Mouse (Mus musculus): Measurements from ENCODE around the gene Mr1.
A peak's percentile ranks its signal among the peaks of the same experiment; 100 is the strongest.

Gene Mr1

DNA sequence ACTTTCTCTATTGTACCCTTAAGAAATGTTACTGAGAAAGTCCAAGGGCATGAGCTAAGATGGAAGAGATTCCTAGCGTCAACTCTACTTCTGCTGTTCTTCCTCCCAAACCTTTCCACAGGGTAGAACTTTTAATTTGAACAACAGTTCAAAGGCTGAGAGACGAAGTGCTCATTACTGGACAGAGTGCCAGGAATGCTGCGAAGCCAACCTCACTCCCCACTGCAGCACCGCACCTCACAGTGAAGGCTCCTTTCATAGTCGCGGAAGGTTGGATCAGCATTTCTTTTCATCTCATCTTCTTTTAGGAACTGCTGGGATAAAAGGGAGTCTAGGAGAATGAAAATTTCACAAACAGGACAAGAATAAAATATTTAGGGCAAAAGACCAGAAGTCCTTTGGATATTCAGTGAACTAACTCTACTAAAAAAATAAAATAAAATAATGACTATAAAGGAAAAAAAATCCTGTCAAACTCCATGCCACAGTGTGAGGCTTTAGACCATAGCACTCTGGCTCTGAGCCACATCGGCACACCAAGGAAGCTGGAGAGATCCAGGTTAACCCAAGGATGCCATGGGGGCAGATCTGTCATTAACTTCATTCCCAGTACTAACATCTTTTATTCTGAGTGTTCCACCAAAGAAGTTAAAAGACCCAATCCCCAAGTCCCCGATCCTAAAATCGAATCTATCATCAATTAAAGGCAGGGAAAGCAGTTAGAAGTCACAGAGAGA lies 52.5 kb downstream of the Mr1 start:
- DNase-seq (ENCODE audit: low read depth, low spot score): no peak

DNA sequence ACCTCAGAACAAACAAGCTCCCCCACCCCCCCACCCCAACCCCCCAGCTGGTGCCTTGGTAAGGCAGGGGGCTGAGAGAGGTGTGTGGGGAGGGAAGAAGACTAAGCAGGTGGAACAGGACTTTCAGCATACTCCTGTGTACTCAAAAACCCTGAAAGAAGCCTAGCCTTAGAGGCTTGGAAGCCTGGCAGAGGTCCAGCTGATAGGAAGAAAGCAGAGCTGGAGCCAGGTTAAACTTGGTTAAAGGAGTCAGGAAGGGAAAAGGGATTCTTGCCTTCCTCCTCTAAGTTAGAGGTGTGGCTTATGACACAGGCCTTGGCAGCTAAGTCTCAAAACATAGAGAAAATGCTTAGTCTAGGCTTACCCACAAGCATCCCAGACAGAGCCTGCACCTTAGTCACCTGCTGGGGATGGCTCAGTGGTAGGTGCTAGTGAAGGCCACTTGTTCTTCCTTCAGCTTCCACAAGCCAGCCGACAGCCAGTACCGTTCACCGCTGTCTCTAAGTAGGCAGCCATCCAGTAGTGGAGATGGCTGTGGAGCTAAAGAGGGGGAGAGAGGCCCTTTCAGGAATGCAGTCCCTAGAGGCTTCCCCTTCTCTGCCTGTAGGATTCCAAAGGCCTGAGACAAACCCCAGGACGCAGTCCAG lies 53.3 kb downstream of the Mr1 start:
- DNase-seq (ENCODE audit: low read depth, low spot score): no peak

GRCm38 (mm10) chr1:155091842-155092800 lies 54.5 kb downstream of the Mr1 start:
- no peak for DNase-seq (ENCODE audit: low read depth, low spot score)

GRCm38 (mm10) chr1:155091374-155091841 lies 55.2 kb downstream of the Mr1 start:
- no peak for DNase-seq (ENCODE audit: low read depth, low spot score)

DNA sequence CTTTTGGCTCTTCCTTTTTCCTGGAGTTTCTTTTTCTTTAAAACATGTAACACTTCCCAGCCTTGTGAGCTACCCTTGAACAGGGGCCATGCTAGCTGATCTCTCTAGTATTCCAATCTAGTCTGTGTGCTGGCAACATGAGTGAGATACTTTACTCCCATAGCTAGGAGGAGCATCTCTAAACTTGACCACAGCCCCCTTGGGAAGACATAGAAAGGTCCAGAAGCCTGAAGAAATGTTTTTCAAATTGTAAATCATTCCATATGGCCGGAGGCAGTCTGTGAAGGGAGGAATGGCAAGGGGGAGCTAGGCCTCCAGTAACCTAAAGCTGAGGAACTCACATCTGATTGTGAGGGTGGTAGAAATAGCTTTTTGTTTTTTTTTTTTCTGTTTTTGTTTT lies 55.9 kb downstream of the Mr1 start:
- no peak for DNase-seq (ENCODE audit: low read depth, low spot score)

DNA sequence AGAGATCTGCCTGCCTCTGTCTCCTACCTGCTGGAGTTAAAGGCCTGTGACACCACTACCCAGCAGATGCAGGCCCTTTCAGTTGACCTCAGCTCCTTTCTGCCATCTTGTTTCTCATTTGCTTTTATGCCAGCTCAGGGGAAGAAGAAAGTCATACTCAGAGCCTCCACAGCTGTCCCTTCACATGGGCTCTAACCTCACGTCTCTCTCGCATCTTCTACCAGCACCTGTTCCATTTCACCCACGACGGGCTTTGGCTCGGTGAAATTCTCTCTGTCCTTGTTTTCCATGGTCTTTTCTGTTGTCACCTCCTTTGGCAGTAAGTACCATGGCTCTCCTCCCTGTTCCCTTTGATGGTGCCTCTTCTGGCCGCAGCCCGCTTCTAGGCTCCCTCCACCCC lies 56.3 kb downstream of the Mr1 start:
- DNase-seq (ENCODE audit: low read depth, low spot score): no peak

DNA sequence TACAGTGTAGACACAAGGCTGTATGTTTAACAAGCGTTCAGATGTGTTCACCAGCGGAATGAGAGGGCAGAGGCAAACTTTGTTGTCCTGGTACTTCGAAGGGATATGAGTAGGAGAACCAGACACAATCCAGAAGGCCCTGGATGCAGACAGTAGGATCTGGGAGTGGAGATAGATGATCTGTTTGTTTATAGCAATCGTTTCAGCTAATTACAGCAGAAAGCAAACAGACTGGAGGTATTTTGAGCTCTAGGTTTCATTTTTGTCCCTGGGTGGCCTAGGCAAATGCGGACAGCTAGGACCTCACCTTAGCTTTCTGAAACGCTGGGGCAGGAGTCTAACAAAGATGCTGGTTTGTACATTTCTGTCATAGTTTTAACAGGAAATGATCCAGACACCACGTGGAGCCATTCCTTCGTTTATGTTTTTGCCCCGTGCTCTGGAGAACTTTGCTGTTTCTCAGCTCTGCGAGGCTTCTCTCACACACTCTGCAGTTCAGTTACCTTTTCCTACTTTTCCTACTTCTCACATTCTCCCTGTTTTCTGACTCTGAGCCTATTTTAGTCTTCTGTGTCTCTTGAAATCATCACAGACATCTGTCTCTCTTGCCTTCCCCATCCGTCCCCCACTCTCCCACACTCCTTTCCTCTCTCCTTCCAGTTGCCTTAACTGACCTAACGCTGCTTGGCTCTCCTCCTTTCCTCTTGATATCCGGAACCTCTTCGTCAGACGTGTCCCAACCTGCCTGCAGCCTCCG lies 57.6 kb downstream of the Mr1 start:
- no peak for DNase-seq (ENCODE audit: low read depth, low spot score)

DNA sequence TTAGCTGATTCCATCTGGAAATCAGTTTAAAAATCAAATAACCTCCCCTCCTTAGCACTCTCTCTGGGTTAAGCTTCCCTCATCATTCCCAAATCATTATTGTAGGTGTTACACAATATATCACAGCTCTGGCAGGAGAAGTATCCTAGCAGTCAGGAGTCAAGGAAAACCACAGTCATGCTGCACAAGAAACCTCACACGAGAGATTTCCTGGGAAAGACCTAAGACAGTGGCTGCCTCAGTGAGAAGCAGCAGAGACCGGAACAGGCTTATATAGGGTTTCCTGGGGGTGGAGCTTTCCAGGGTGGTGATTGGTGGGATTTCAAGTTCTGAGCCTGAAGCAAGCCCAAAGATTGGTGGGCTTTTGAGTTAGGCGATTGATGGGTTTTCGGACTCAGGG lies 58.6 kb downstream of the Mr1 start:
- no peak for DNase-seq (ENCODE audit: low read depth, low spot score)

GRCm38 (mm10) chr1:155086893-155087292 lies 59.7 kb downstream of the Mr1 start:
- no peak for DNase-seq (ENCODE audit: low read depth, low spot score)

DNA sequence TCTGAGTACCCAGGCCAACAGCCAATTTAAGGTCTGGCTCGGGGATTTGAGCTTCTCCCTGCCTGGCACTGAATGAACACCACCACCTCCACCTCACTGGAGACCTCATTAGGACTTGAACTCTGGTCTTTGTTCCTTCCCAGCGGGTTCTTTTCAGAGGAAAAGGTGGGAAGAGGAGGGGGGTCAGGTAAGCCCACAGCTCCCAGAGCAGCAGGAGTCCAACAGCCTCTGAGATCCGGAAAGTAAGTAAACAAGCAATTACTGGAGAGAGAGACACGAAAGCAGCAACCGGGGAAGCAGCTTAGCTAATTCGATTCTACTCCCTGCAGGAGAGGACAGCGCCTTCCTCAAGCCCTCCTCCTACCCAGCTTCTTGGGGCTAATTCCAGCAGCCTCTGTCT lies 60.2 kb downstream of the Mr1 start:
- peak; percentile 56 for DNase-seq (ENCODE audit: low read depth, low spot score)

GRCm38 (mm10) chr1:155084839-155085238 lies 61.8 kb downstream of the Mr1 start:
- no peak for DNase-seq (ENCODE audit: low read depth, low spot score)

DNA sequence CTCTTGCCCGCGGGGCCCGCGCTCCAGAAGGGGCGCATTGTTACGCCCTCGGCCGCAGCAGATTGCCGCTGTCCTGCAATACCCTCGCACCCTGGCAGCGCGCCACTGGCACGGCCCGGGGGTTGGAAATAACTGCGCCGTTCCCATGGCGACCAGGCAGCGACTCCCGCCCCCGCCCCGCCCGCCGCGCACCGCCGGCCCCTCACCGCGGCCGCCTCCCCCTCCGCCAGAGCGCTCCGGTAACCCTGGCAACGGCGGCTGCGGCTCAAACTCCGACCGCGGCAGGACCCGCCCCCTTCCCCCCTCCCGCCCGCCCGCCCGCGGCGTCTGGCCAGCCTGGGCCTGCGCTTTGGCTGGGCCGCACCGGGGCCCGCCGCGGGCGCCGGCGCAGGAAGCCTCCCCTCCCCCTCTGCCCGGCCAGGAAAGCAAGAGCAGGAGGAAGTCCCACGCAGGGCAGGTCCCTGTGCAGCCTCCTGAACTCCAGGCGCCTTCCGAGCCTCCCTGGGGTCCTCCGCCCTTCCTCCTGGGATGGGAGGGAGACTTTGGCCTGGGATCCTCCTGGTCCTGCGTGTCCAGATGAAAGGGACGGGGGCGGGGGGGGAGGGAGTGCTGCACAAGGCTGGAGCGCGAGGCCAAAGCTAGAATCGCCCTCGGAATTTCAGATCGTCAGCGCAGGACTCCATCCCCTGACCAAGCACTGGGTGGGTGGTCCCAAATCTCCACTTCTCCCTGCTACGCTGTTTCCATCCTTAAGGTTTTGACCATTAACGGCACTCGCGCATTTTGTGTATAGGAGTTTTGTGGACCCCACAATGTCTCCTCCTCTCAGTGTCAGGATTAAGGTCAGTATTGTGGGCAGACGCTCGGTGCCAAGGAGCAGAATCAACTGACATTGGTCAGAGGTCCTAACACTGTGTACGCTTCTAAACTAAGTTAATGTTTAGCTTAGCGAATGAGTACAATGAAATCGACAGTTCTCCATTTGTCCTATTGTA lies 63.0 kb downstream of the Mr1 start:
- peak; percentile 90 for DNase-seq (ENCODE audit: low read depth, low spot score)

- DNase-seq (ENCODE audit: low read depth, low spot score): peak; percentile 84
Measured at GRCm38 (mm10) chr1:155082965-155083268, 63.7 kb downstream of the Mr1 start.

- no peak for DNase-seq (ENCODE audit: low read depth, low spot score)
Measured at GRCm38 (mm10) chr1:155082158-155082964, 64.3 kb downstream of the Mr1 start.

- no peak for DNase-seq (ENCODE audit: low read depth, low spot score)
Measured at GRCm38 (mm10) chr1:155077675-155078074, 68.9 kb downstream of the Mr1 start.
